Mouse (Mus musculus) liver, embryonic 11.5 days (tissue): ENCODE results near the gene Srsf1. TPM values are rescaled to one million over a fixed set of nuclear protein-coding genes. Genes with fewer than 3 reads are reported as not detected.

Source experiments
- polyA plus RNA-seq: library from polyadenylated mRNA; unstranded; fragments of >200 nt; fragmentation: Nextera tagmentation; extraction: Ambion mirVana; gene quantifications from 2 replicates; pipeline ENCODE4 v1.2.1, GENCODE M21; 2014

The Srsf1 gene
- polyA plus RNA-seq, 1 experiment from 2014 or later, result 323 TPM

Other genes starting within 250 kb of the Srsf1 start
- gene Lpo, start 219.1 kb upstream of the Srsf1 start, polyA plus RNA-seq, result not detected in 2 replicates
- gene Mks1, start 194.2 kb upstream of the Srsf1 start, polyA plus RNA-seq, result 7.1 and 9.2 TPM in 2 replicates
- gene Epx, start 171.8 kb upstream of the Srsf1 start, polyA plus RNA-seq, result 6.2 and 9.7 TPM in 2 replicates
- not detected in 2 replicates for gene Olfr462, start 155.1 kb upstream of the Srsf1 start, polyA plus RNA-seq
- gene Olfr463, start 150.0 kb upstream of the Srsf1 start, polyA plus RNA-seq, result not detected in 2 replicates
- not detected in 2 replicates for gene Olfr464, start 126.4 kb upstream of the Srsf1 start, polyA plus RNA-seq
- 17.7 and 19.4 TPM in 2 replicates for gene Dynll2, start 59.8 kb upstream of the Srsf1 start, polyA plus RNA-seq
- 21.7 and 24.0 TPM in 2 replicates for gene Vezf1, start 20.9 kb downstream of the Srsf1 start, polyA plus RNA-seq
- 5.3 and 6.9 TPM in 2 replicates for gene Cuedc1, start 50.7 kb downstream of the Srsf1 start, polyA plus RNA-seq
- gene Mrps23, start 157.0 kb downstream of the Srsf1 start, polyA plus RNA-seq, result 73.7 and 79.5 TPM in 2 replicates
- gene Ccdc182, start 246.7 kb downstream of the Srsf1 start, polyA plus RNA-seq, result not detected in 2 replicates